8 mouse cellular contexts compared by ENCODE assay signal in genomic region chr19:47264322-47265092, GRCm38 (mm10).
DNase-seq lines count a peak whose midpoint lies in the region; ATAC-seq and TF ChIP-seq lines count a peak whose summit lies in the region.

No protein-coding gene starts in this region.

- no peak overlapping the region for H3K4me3 ChIP-seq in C2C12 (ENCODE audit: insufficient read depth, poor library complexity, severe bottlenecking)
- no peak overlapping the region for H3K4me3 ChIP-seq in kidney, embryonic 15.5 days (replicated peaks)
- H3K4me3 ChIP-seq in liver, embryonic 13.5 days (replicated peaks) = no peak overlapping the region
- H3K4me3 ChIP-seq in neural tube, embryonic 12.5 days = no peak overlapping the region

- no peaks in the 10 kb centered on the region for H3K9me3 ChIP-seq in kidney, embryonic 15.5 days (replicated peaks)
- H3K9me3 ChIP-seq in liver, embryonic 13.5 days (replicated peaks) = no peaks in the 10 kb centered on the region
- no peaks in the 10 kb centered on the region for H3K9me3 ChIP-seq in neural tube, embryonic 12.5 days

- peaks cover 8% of the 10 kb centered on the region for H3K4me1 ChIP-seq in kidney, embryonic 15.5 days
- H3K4me1 ChIP-seq in liver, embryonic 13.5 days (replicated peaks) = no peaks in the 10 kb centered on the region
- 0 out of 2 replicates have a peak, but pooled peaks cover 3% of the 10 kb centered on the region for H3K4me1 ChIP-seq in neural tube, embryonic 12.5 days

- H3K36me3 ChIP-seq in C2C12 (ENCODE audit: control insufficient read depth, insufficient read depth) = peaks cover 27% of the 10 kb centered on the region
- H3K36me3 ChIP-seq in kidney, embryonic 15.5 days = peaks cover 53% of the 10 kb centered on the region
- H3K36me3 ChIP-seq in liver, embryonic 13.5 days = peaks cover 19% of the 10 kb centered on the region
- H3K36me3 ChIP-seq in neural tube, embryonic 12.5 days = peaks cover 23% of the 10 kb centered on the region

- H3ac ChIP-seq in C2C12 (ENCODE audit: control insufficient read depth, insufficient read length, low read depth) = no peak overlapping the region

- no peak overlapping the region for H3K4me2 ChIP-seq in kidney, embryonic 15.5 days
- H3K4me2 ChIP-seq in liver, embryonic 13.5 days = no peak overlapping the region
- no peak overlapping the region for H3K4me2 ChIP-seq in neural tube, embryonic 12.5 days (replicated peaks)

- H3K27me3 ChIP-seq in C2C12 (ENCODE audit: control insufficient read depth, insufficient read depth, insufficient read length) = no peaks in the 10 kb centered on the region
- H3K27me3 ChIP-seq in kidney, embryonic 15.5 days = no peaks in the 10 kb centered on the region
- no peaks in the 10 kb centered on the region for H3K27me3 ChIP-seq in liver, embryonic 13.5 days
- H3K27me3 ChIP-seq in neural tube, embryonic 12.5 days (replicated peaks) = no peaks in the 10 kb centered on the region

- H3K27ac ChIP-seq in kidney, embryonic 15.5 days = no peak overlapping the region
- H3K27ac ChIP-seq in liver, embryonic 13.5 days = no peak overlapping the region
- H3K27ac ChIP-seq in neural tube, embryonic 12.5 days = no peak overlapping the region

- WGBS in kidney, embryonic 15.5 days = 45% methylated on average over 11 of the region's 11 CpGs
- 46% methylated on average over 11 of the region's 11 CpGs for WGBS in liver, embryonic 13.5 days (ENCODE audit: insufficient replicate concordance)
- 41% methylated on average over 11 of the region's 11 CpGs for WGBS in neural tube, embryonic 12.5 days

- H3K9ac ChIP-seq in kidney, embryonic 15.5 days = no peak overlapping the region
- no peak overlapping the region for H3K9ac ChIP-seq in liver, embryonic 13.5 days
- no peak overlapping the region for H3K9ac ChIP-seq in neural tube, embryonic 12.5 days

- peak; percentile 71 to 72 for DNase-seq in adrenal gland, adult 18-20 months (ENCODE audit: low spot score in 2 of 2)
- peak; percentile 84 for DNase-seq in embryo, embryonic 11 days
- DNase-seq in heart, adult 9 months (ENCODE audit: low spot score in 2 of 2) = peak; percentile 50 to 72
- DNase-seq in liver, embryonic 13.5 days = no peak
- peak; percentile 62 for DNase-seq in thymus, postnatal 4 days

- peak; percentile 79 for TF ChIP-seq CTCF in C2C12 (IDR thresholded peaks at IDR 0.05; ENCODE audit: control insufficient read depth, insufficient read depth, insufficient read length)

- H3K79me3 ChIP-seq in C2C12 (ENCODE audit: low read depth) = no peaks in the 10 kb centered on the region

- ATAC-seq in kidney, embryonic 15.5 days (replicated peaks; ENCODE audit: low FRiP score) = peak; percentile 46; the same call in 1 of the 2 replicates
- 0 out of 2 replicates have a peak, but pooled peaks have one; percentile 12 for ATAC-seq in liver, embryonic 13.5 days (ENCODE audit: low read depth)
- peak; percentile 69 for ATAC-seq in neural tube, embryonic 12.5 days (ENCODE audit: low FRiP score, low read depth)

- no peaks in the 10 kb centered on the region for H3K79me2 ChIP-seq in C2C12 (ENCODE audit: control insufficient read depth, insufficient read depth)

TF ChIP-seq in C2C12, 6 proteins besides CTCF, POLR2A, EP300 and RAD21:
- no peak for TF ChIP-seq CEBPB (IDR thresholded peaks at IDR 0.05; ENCODE audit: low read depth)
- peak; percentile 27 for TF ChIP-seq MAX (IDR thresholded peaks at IDR 0.05)

Comparison
In these comparisons a context has a peak if more than half of its experiments do, and no peak if none do; other contexts are left out.
1. ATAC-seq: peak in every context shown above with its lines; median percentile 69 in neural tube, embryonic 12.5 days; 46 in kidney, embryonic 15.5 days; 12 in liver, embryonic 13.5 days.